Mouse (Mus musculus) heart, postnatal 0 days (tissue): ENCODE measurements around the gene Traf2.

ENCODE experiments used
- CTCF ChIP-seq: IDR thresholded peaks from 2 replicates; pipeline ENCODE4 v1.5.1; 2016; ENCODE audit warnings: antibody characterized with exemption, control low read depth, low read depth
- EP300 ChIP-seq: IDR thresholded peaks from 2 replicates; pipeline ENCODE4 v1.6.1; 2016; ENCODE audit warnings: antibody characterized with exemption, low read depth

GRCm38 (mm10) chr2:25560551-25560950 lies 13.8 kb upstream of the Traf2 start:
- TF ChIP-seq CTCF (no peak), EP300 (no peak)
